In the genomic region with DNA sequence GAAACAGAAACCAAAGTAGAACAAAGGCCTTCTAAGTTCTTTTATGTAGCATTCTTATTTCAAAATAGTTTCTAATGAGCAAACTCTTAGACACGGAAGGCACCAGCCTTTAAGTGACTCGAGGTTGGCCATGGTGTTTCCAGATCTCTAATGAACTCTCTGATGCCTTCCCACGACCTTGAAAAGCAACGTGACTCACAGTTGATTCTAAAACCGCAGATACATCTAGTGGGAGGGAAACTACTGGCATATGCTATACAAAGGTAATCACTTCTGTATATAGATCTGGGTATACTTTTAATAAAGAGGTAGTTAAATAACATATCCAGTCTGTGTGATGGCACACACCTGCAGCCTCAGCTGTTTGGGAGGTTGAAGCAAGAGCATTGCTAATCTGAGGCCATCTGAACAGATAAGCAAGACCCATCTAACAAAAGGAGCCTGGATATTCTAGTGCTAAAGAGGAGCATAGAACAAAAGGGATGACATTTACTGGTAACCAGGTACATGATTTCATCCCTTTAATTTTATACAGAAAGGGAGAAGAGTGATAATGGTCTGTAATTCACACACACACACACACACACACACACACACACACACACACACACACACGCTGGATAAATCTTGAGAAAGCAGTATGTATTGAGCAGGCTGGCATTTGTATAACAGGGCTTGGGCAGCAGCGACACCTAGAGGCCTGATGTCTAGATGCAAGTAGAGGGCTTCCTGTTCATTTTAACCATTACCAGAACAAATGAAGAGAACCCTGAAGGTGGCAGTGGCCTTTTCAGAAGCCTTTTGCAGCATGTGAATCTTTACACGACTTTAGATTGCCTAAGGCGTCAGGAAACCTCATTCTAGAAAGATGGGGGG, we compare ENCODE assay signal across 8 mouse cellular contexts.
A peak's percentile ranks its signal among the peaks of the same experiment; 100 is the strongest.
DNase-seq lines count a peak whose midpoint lies in the region; ATAC-seq and TF ChIP-seq lines count a peak whose summit lies in the region.

No protein-coding gene starts in this region.

- H3K36me3 ChIP-seq in MEL (ENCODE audit: control insufficient read depth in 1 of 2, insufficient read depth in 2 of 2, low read length in 2 of 2) = no peaks in the 10 kb centered on the region
- no peaks in the 10 kb centered on the region for H3K36me3 ChIP-seq in forebrain, embryonic 14.5 days (ENCODE audit: control insufficient read depth, insufficient read depth, low read length)
- H3K36me3 ChIP-seq in hindbrain, embryonic 11.5 days (ENCODE audit: control insufficient read depth, insufficient read depth, low read length) = no peaks in the 10 kb centered on the region

- H3K9ac ChIP-seq in MEL (ENCODE audit: control insufficient read depth, low read depth, low read length, poor library complexity, severe bottlenecking) = no peak overlapping the region
- no peak overlapping the region for H3K9ac ChIP-seq in forebrain, embryonic 14.5 days (ENCODE audit: low read length)
- no peak overlapping the region for H3K9ac ChIP-seq in hindbrain, embryonic 11.5 days (ENCODE audit: low read depth, low read length)

- DNase-seq in MEL (ENCODE audit: low read depth, low spot score) = peak; percentile 54
- DNase-seq in c-Kit-positive CD71-positive TER-119-positive erythroid progenitor cells, embryonic 14.5 days (ENCODE audit: low spot score) = peak; percentile 52
- peak; percentile 94 for DNase-seq in forebrain, embryonic 14.5 days (ENCODE audit: low spot score)
- DNase-seq in hindbrain, embryonic 11.5 days (ENCODE audit: low spot score) = peak; percentile 88
- peak; percentile 83 for DNase-seq in layer of hippocampus, adult 9-10 months (ENCODE audit: low spot score)
- peak; percentile 66 for DNase-seq in lung, postnatal 25 days (ENCODE audit: low spot score)
- DNase-seq in right cerebral cortex, adult 18-20 months = peak; percentile 87
- DNase-seq in urinary bladder, postnatal 14 days (ENCODE audit: low spot score) = peak; percentile 82

- TF ChIP-seq CTCF in MEL (IDR thresholded peaks at IDR 0.05 in 2 of 3, conservative IDR thresholded peaks at IDR 0.05 in 1 of 3; ENCODE audit: control insufficient read depth in 1 of 3, insufficient read depth in 1 of 3, low read depth in 2 of 3, low read length in 3 of 3, poor library complexity in 1 of 3, severe bottlenecking in 1 of 3) = peak in 2 of 3 experiments; percentile 65 to 74; a peak in 5 of 6 replicates

- no peak overlapping the region for H3K4me2 ChIP-seq in forebrain, embryonic 14.5 days (ENCODE audit: low read length)
- no peak overlapping the region for H3K4me2 ChIP-seq in hindbrain, embryonic 11.5 days (replicated peaks; ENCODE audit: low read depth, low read length)

- no peak for TF ChIP-seq EP300 in MEL (IDR thresholded peaks at IDR 0.05; ENCODE audit: low read depth in 1 of 2, low read length in 2 of 2)

- no peak overlapping the region for H3K4me3 ChIP-seq in MEL (ENCODE audit: control insufficient read depth in 1 of 2, insufficient read depth in 1 of 2, low read depth in 2 of 2, low read length in 2 of 2)
- H3K4me3 ChIP-seq in forebrain, embryonic 14.5 days (ENCODE audit: low read depth, low read length) = no peak overlapping the region
- no peak overlapping the region for H3K4me3 ChIP-seq in hindbrain, embryonic 11.5 days (ENCODE audit: low read depth, low read length)

- no peaks in the 10 kb centered on the region for H3K9me3 ChIP-seq in MEL (replicated peaks; ENCODE audit: insufficient read depth, low read length)
- no peaks in the 10 kb centered on the region for H3K9me3 ChIP-seq in forebrain, embryonic 14.5 days (replicated peaks; ENCODE audit: control insufficient read depth, low read length)
- no peaks in the 10 kb centered on the region for H3K9me3 ChIP-seq in hindbrain, embryonic 11.5 days (ENCODE audit: control insufficient read depth, low read length)

- H3K4me1 ChIP-seq in MEL (ENCODE audit: control insufficient read depth in 1 of 2, insufficient read depth in 2 of 2, low read length in 2 of 2) = no peaks in the 10 kb centered on the region
- no peaks in the 10 kb centered on the region for H3K4me1 ChIP-seq in forebrain, embryonic 14.5 days (ENCODE audit: control insufficient read depth, insufficient read depth, low read length)
- H3K4me1 ChIP-seq in hindbrain, embryonic 11.5 days (replicated peaks; ENCODE audit: control insufficient read depth, insufficient read depth, low read length) = 0 out of 2 replicates have a peak, but pooled peaks cover 2% of the 10 kb centered on the region

- ATAC-seq in forebrain, embryonic 14.5 days = peak; percentile 90
- ATAC-seq in hindbrain, embryonic 11.5 days (ENCODE audit: low FRiP score) = peak; percentile 75

- H3K79me2 ChIP-seq in MEL (ENCODE audit: control insufficient read depth, insufficient read depth, low read length, poor library complexity) = no peaks in the 10 kb centered on the region

- H3K27me3 ChIP-seq in MEL (ENCODE audit: control insufficient read depth in 1 of 2, insufficient read depth in 2 of 2, low read length in 2 of 2) = no peaks in the 10 kb centered on the region
- H3K27me3 ChIP-seq in forebrain, embryonic 14.5 days (replicated peaks; ENCODE audit: control insufficient read depth, insufficient read depth, low read length) = no peaks in the 10 kb centered on the region
- no peaks in the 10 kb centered on the region for H3K27me3 ChIP-seq in hindbrain, embryonic 11.5 days (ENCODE audit: control insufficient read depth, insufficient read depth, low read length)

- 38% methylated on average over 9 of the region's 9 CpGs for WGBS in forebrain, embryonic 14.5 days
- 45% methylated on average over 9 of the region's 9 CpGs for WGBS in hindbrain, embryonic 11.5 days

- peak; percentile 63 for TF ChIP-seq RAD21 in MEL (IDR thresholded peaks at IDR 0.05; ENCODE audit: low read depth, low read length)

- TF ChIP-seq POLR2A in MEL (IDR thresholded peaks at IDR 0.05; ENCODE audit: control insufficient read depth in 1 of 2, insufficient read depth in 1 of 2, low read depth in 1 of 2, low read length in 2 of 2, poor library complexity in 1 of 2) = no peak

- no peak overlapping the region for H3K27ac ChIP-seq in MEL (ENCODE audit: control insufficient read depth, low read depth, low read length)
- H3K27ac ChIP-seq in forebrain, embryonic 14.5 days (ENCODE audit: low read depth, low read length) = no peak overlapping the region
- H3K27ac ChIP-seq in hindbrain, embryonic 11.5 days (ENCODE audit: low read depth, low read length) = no peak overlapping the region

TF ChIP-seq in MEL, 35 proteins besides CTCF, POLR2A, EP300 and RAD21:
- TF ChIP-seq ZC3H11A (IDR thresholded peaks at IDR 0.05; ENCODE audit: low read depth, low read length) (peak; percentile 12; the same call in 1 of the 2 replicates), CHD2 (IDR thresholded peaks at IDR 0.05; ENCODE audit: low read length) (no peak), MEF2A (IDR thresholded peaks at IDR 0.05; ENCODE audit: extremely low read depth, insufficient replicate concordance, low read depth, low read length, poor library complexity, severe bottlenecking) (no peak), RCOR1 (IDR thresholded peaks at IDR 0.05; ENCODE audit: low read depth, low read length) (no peak), SMC3 (IDR thresholded peaks at IDR 0.05; ENCODE audit: low read depth, low read length) (peak; percentile 37)
